Mouse (Mus musculus) hindbrain, embryonic 16.5 days (tissue): ENCODE data around the gene Dnajc10. TPM values are rescaled to one million over a fixed set of nuclear protein-coding genes. Genes with fewer than 3 reads are reported as not detected.
A peak's percentile ranks its signal among the peaks of the same experiment; 100 is the strongest.

Source experiments
- ATAC-seq: fragments of 200-750 bp; cut with Nextera tagmentation; 2 replicates; pipeline ENCODE4 v1.8.0; 2017; ENCODE audit warnings: moderate TSS enrichment, moderate library complexity
- H3K27ac ChIP-seq: fragments of 300-500 bp; sonication (generic); 2 replicates; pipeline ENCODE4 v1.5.1; 2014; ENCODE audit warnings: low read depth, mild to moderate bottlenecking, control low read depth, low read length, moderate library complexity
- H3K27me3 ChIP-seq: fragments of 300-500 bp; sonication (generic); replicated peaks from 2 replicates; pipeline ENCODE4 v1.6.1; 2014; ENCODE audit warnings: low read length; ENCODE audit not compliant: control insufficient read depth, insufficient read depth
- H3K36me3 ChIP-seq: fragments of 300-500 bp; sonication (generic); 2 replicates; pipeline ENCODE4 v1.6.1; 2014; ENCODE audit warnings: mild to moderate bottlenecking, low read length, moderate library complexity, mixed read lengths; ENCODE audit not compliant: control insufficient read depth, insufficient read depth
- H3K4me1 ChIP-seq: fragments of 300-500 bp; sonication (generic); 2 replicates; pipeline ENCODE4 v1.6.1; 2014; ENCODE audit warnings: low read depth, low read length; ENCODE audit not compliant: control insufficient read depth, insufficient read depth
- H3K4me2 ChIP-seq: fragments of 300-500 bp; sonication (generic); 2 replicates; pipeline ENCODE4 v1.6.1; 2014; ENCODE audit warnings: mild to moderate bottlenecking, low read length, control low read depth, moderate library complexity
- H3K4me3 ChIP-seq: fragments of 300-500 bp; sonication (generic); 2 replicates; pipeline ENCODE4 v1.5.1; 2014; ENCODE audit warnings: mild to moderate bottlenecking, low read length, control low read depth, moderate library complexity
- H3K9ac ChIP-seq: fragments of 300-500 bp; sonication (generic); 2 replicates; pipeline ENCODE4 v1.6.1; 2014; ENCODE audit warnings: low read depth, mild to moderate bottlenecking, control low read depth, low read length, moderate library complexity
- H3K9me3 ChIP-seq: fragments of 300-500 bp; sonication (generic); 2 replicates; pipeline ENCODE4 v1.6.1; 2014; ENCODE audit warnings: mild to moderate bottlenecking, low read length, moderate library complexity; ENCODE audit not compliant: control insufficient read depth
- WGBS: fragments of 180-500 bp; shearing (Covaris S2); extraction: QIAGEN DNeasy Blood & Tissue Kit; methylation state at CpG from one replicate; pipeline ENCODE4 v1.1.7; 2014; 5-methylcytosine and 5-hydroxymethylcytosine counted together
- polyA plus RNA-seq: library from polyadenylated mRNA; unstranded; fragments of >200 nt; fragmentation: Nextera tagmentation; extraction: Ambion mirVana; gene quantifications from 2 replicates; pipeline ENCODE4 v1.2.1, GENCODE M21; 2015

Gene Dnajc10
- polyA plus RNA-seq, 1 experiment from 2014 or later: 61.6 TPM

GRCm38 (mm10) chr2:80379848-80380247, 64.6 kb downstream of the Dnajc10 start:
- H3K4me1 ChIP-seq: no peaks in the 10 kb centered on the region
- 88% methylated on average over 5 of the region's 5 CpGs for WGBS
- H3K27ac ChIP-seq: no peak overlapping the region
- no peak overlapping the region for H3K4me2 ChIP-seq
- no peaks in the 10 kb centered on the region for H3K27me3 ChIP-seq
- no peaks in the 10 kb centered on the region for H3K9me3 ChIP-seq
- no peaks in the 10 kb centered on the region for H3K36me3 ChIP-seq
- no peak overlapping the region for H3K4me3 ChIP-seq
- ATAC-seq: no peak
- H3K9ac ChIP-seq: no peak overlapping the region

- no peak for ATAC-seq
- Histone ChIP-seq H3K4me3 (no peak overlapping the region), H3K4me1 (no peaks in the 10 kb centered on the region), H3K27ac (no peak overlapping the region), H3K36me3 (no peaks in the 10 kb centered on the region), H3K9me3 (no peaks in the 10 kb centered on the region), H3K4me2 (no peak overlapping the region), H3K27me3 (no peaks in the 10 kb centered on the region), H3K9ac (no peak overlapping the region)
- WGBS: 85% methylated on average over 4 of the region's 4 CpGs
Measured at GRCm38 (mm10) chr2:80384447-80384846, 69.2 kb downstream of the Dnajc10 start.

DNA sequence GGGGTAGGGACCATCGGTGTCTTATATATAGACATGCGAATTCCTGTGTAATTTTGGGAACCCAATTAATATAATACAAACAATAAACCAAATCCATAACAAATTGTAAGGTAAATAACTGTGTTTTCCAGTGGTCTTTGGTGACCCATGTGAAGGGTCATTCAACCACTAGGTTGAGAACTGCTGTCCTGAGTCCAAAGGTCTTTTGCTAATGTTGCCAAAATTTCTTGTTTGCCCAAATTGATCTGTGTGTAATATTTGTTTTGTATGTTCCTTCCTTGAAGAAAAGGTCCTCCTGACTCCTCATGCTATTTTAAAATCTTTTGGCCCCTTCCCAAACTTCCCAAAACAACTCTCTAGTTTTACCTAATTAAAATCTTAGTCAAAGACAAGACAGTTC, 71.0 kb downstream of the Dnajc10 start:
- no peaks in the 10 kb centered on the region for H3K36me3 ChIP-seq
- no peak for ATAC-seq
- no peaks in the 10 kb centered on the region for H3K9me3 ChIP-seq
- H3K9ac ChIP-seq: no peak overlapping the region
- no peak overlapping the region for H3K4me3 ChIP-seq
- no peaks in the 10 kb centered on the region for H3K27me3 ChIP-seq
- no peak overlapping the region for H3K4me2 ChIP-seq
- H3K27ac ChIP-seq: no peak overlapping the region
- no peaks in the 10 kb centered on the region for H3K4me1 ChIP-seq
- WGBS: 92% methylated on average over 2 of the region's 2 CpGs

GRCm38 (mm10) chr2:80387668-80388067, 72.4 kb downstream of the Dnajc10 start:
- WGBS: 82% methylated on average over 9 of the region's 9 CpGs
- ATAC-seq: no peak
- H3K27ac ChIP-seq: no peak overlapping the region

DNA sequence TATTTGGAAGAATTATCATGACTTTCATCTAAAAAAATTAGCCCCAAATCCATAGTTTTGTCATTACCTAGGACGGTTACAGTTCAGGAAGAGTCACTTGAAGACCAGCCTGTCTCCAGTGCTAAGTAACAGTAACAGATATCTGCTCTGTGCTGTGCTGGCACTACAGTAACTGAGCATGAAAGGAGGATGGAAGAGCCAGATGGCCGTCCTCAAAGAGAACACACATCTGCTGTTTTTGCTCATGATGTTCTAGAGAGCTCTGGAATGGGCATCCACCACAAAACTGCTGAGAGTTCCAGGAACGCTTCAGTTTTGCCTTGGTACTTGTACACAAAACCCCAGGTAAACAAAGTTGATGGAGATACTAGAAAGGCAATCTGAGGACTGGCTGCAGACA, 73.1 kb downstream of the Dnajc10 start:
- Histone ChIP-seq H3K9me3 (no peaks in the 10 kb centered on the region), H3K4me3 (no peak overlapping the region), H3K4me1 (no peaks in the 10 kb centered on the region), H3K36me3 (no peaks in the 10 kb centered on the region), H3K9ac (no peak overlapping the region), H3K4me2 (no peak overlapping the region), H3K27me3 (no peaks in the 10 kb centered on the region), H3K27ac (no peak overlapping the region)
- ATAC-seq: no peak
- 87% methylated on average over 3 of the region's 3 CpGs for WGBS

More at GRCm38 (mm10) chr2:80387668-80388067, 72.4 kb downstream of the Dnajc10 start:
- Histone ChIP-seq H3K9ac (no peak overlapping the region), H3K36me3 (no peaks in the 10 kb centered on the region), H3K4me2 (no peak overlapping the region), H3K9me3 (no peaks in the 10 kb centered on the region), H3K4me1 (no peaks in the 10 kb centered on the region), H3K27me3 (no peaks in the 10 kb centered on the region), H3K4me3 (no peak overlapping the region)

- no peaks in the 10 kb centered on the region for H3K4me1 ChIP-seq
- no peaks in the 10 kb centered on the region for H3K9me3 ChIP-seq
- ATAC-seq: no peak
- WGBS: 58% methylated on average over 7 of the region's 7 CpGs
- H3K4me2 ChIP-seq: no peak overlapping the region
- H3K4me3 ChIP-seq: no peak overlapping the region
- H3K36me3 ChIP-seq: no peaks in the 10 kb centered on the region
- no peak overlapping the region for H3K27ac ChIP-seq
- H3K27me3 ChIP-seq: no peaks in the 10 kb centered on the region
- no peak overlapping the region for H3K9ac ChIP-seq
Measured at GRCm38 (mm10) chr2:80396057-80396456, 80.8 kb downstream of the Dnajc10 start.

GRCm38 (mm10) chr2:80396864-80397263, 81.6 kb downstream of the Dnajc10 start:
- Histone ChIP-seq H3K27me3 (no peaks in the 10 kb centered on the region), H3K9me3 (no peaks in the 10 kb centered on the region), H3K4me3 (no peak overlapping the region), H3K36me3 (no peaks in the 10 kb centered on the region), H3K4me2 (no peak overlapping the region), H3K9ac (no peak overlapping the region), H3K27ac (no peak overlapping the region), H3K4me1 (no peaks in the 10 kb centered on the region)
- no peak for ATAC-seq
- WGBS: 48% methylated on average over 3 of the region's 3 CpGs

DNA sequence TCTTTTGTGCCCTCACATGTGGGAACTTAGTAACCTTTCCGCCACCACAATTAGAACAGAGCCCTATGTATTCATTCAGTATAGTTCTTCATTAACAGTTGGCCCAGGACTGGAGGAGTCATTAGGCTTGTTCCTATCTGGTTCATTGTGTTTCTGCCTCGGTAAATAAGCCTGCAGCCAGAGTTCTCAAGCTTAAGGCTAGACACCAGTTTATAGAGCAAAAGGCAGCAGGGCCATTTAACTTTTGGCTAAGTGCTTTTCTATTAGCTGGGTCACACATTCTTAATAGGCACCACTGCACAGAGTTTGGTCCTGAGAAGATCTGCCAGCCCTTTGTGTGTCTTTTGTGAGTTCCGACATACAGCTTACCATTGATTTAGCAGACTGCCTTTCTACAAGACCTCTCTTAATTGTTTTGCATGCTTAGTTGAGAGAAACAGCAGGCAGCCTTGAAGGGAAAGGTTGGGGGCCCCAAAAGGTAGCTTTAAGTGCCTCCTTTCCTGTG, 83.4 kb downstream of the Dnajc10 start:
- Histone ChIP-seq H3K4me3 (no peak overlapping the region), H3K27ac (no peak overlapping the region), H3K9ac (no peak overlapping the region), H3K4me2 (no peak overlapping the region), H3K9me3 (no peaks in the 10 kb centered on the region), H3K4me1 (no peaks in the 10 kb centered on the region), H3K36me3 (no peaks in the 10 kb centered on the region), H3K27me3 (no peaks in the 10 kb centered on the region)
- 8% methylated on average over 3 of the region's 3 CpGs for WGBS
- ATAC-seq: peak; percentile 52; the same call in 1 of the 2 replicates
